Mouse (Mus musculus) midbrain, embryonic 12.5 days (tissue): ENCODE results near the gene Tgm4. TPM values are rescaled to one million over a fixed set of nuclear protein-coding genes. Genes with fewer than 3 reads are reported as not detected.
A peak's percentile ranks its signal among the peaks of the same experiment; 100 is the strongest.

ENCODE experiments used
- ATAC-seq: fragments of 200-750 bp; cut with Nextera tagmentation; 2 replicates; pipeline ENCODE4 v1.8.0; 2017; ENCODE audit warnings: low read depth, moderate TSS enrichment, moderate library complexity; ENCODE audit not compliant: low FRiP score
- H3K27ac ChIP-seq: fragments of 300-500 bp; sonication (generic); replicated peaks from 2 replicates; pipeline ENCODE4 v1.5.1; 2016; ENCODE audit warnings: mild to moderate bottlenecking
- H3K27me3 ChIP-seq: fragments of 300-500 bp; sonication (generic); 2 replicates; pipeline ENCODE4 v1.6.1; 2016; ENCODE audit warnings: mild to moderate bottlenecking
- H3K36me3 ChIP-seq: fragments of 300-500 bp; sonication (generic); 2 replicates; pipeline ENCODE4 v1.6.1; 2016
- H3K4me1 ChIP-seq: fragments of 300-500 bp; sonication (generic); 2 replicates; pipeline ENCODE4 v1.6.1; 2016
- H3K4me2 ChIP-seq: fragments of 300-500 bp; sonication (generic); replicated peaks from 2 replicates; pipeline ENCODE4 v1.6.1; 2016; ENCODE audit warnings: mild to moderate bottlenecking, moderate library complexity
- H3K4me3 ChIP-seq: fragments of 300-500 bp; sonication (generic); 2 replicates; pipeline ENCODE4 v1.5.1; 2016; ENCODE audit warnings: mild to moderate bottlenecking
- H3K9ac ChIP-seq: fragments of 300-500 bp; sonication (generic); replicated peaks from 2 replicates; pipeline ENCODE4 v1.6.1; 2016; ENCODE audit warnings: mild to moderate bottlenecking, moderate library complexity
- H3K9me3 ChIP-seq: fragments of 300-500 bp; sonication (generic); 2 replicates; pipeline ENCODE4 v1.6.1; 2016; ENCODE audit warnings: mild to moderate bottlenecking
- WGBS: fragments of 180-500 bp; shearing (Covaris S2); methylation state at CpG from one replicate; pipeline ENCODE4 v1.1.7; 2016; 5-methylcytosine and 5-hydroxymethylcytosine counted together
- polyA plus RNA-seq: library from polyadenylated mRNA; unstranded; fragments of >200 nt; fragmentation: Nextera tagmentation; extraction: Ambion mirVana; gene quantifications from 2 replicates; pipeline ENCODE4 v1.2.1, GENCODE M21; 2016

Tgm4 gene
- polyA plus RNA-seq = 0.57 and 1.5 TPM in 2 replicates

DNA sequence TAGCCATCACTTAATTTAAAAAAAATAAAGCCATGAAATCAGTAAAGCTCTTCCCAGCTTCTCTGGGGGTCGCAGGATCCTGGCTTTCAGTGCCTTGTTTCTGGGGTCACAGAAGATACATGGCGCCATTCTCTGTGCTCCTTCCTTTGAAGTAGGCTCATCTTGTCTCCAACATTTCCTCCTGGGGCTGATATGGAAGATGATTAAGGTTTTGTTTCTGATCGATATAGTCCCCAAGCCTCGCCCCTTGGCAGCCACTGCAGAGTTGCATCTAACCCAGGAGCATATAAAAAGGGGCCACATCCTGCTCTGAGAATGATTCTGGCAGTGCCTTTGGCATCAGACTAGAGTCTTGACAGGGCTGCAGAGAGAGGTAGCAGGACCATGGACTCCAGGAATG, at the start of gene Tgm4:
Tgm4 (plus strand) TSS at position 301 of the 400 bp plus-strand sequence.
- H3K4me1 ChIP-seq = no peaks in the 10 kb centered on the region
- H3K36me3 ChIP-seq = no peaks in the 10 kb centered on the region
- H3K27ac ChIP-seq = no peak within 1 kb of the TSS
- H3K4me2 ChIP-seq = no peak within 1 kb of the TSS
- no peak within 1 kb of the TSS for H3K9ac ChIP-seq
- no peak within 1 kb of the TSS for H3K4me3 ChIP-seq
- H3K27me3 ChIP-seq = no peaks in the 10 kb centered on the region
- no peak for ATAC-seq
- H3K9me3 ChIP-seq = no peaks in the 10 kb centered on the region
- whole genome bisulfite sequencing = 81% methylated on average over 4 of the region's 4 CpGs

DNA sequence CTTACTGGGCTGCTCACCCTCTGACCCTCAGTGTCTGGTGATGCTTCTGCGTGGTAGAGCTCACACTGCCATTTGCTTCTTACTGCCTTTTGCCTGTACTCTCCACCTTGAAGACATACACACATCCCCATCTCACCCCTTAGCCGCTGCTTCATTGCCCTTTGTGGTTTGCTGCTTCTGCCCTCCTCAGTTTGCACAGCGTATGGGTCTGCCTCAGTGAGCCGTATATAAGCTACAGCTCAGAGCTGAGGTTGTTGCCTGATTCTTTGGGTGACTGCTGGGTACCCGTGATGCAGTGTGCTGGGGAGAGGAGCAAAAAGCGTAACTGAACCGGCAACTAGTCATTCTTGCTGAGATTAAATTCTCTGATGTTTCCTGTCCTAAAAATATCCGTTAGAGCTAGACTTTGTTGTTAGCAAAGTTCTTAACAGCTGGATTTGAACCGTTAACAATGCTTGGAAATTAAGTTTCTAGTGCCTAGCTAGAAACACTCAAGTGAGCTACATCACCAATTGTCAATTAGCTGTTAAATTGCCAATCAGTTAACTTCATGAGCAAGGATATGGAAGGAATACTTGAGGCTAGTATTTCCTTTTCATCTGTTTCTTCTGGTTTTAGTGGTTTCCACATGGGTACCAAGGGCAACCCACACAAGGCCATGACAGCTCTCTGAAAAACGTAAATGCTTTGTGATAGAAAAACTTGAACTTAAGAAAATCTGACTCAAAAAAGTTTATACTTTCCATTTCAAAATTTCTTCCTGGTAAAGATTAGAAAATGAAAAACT, 35.9 kb upstream of the Tgm4 start:
- Histone ChIP-seq H3K36me3 (peaks cover 62% of the 10 kb centered on the region), H3K4me1 (no peaks in the 10 kb centered on the region), H3K27ac (no peak overlapping the region), H3K9me3 (no peaks in the 10 kb centered on the region), H3K27me3 (no peaks in the 10 kb centered on the region), H3K9ac (no peak overlapping the region), H3K4me2 (no peak overlapping the region), H3K4me3 (no peak overlapping the region)
- ATAC-seq = no peak
- 94% methylated on average over 10 of the region's 10 CpGs for WGBS

DNA sequence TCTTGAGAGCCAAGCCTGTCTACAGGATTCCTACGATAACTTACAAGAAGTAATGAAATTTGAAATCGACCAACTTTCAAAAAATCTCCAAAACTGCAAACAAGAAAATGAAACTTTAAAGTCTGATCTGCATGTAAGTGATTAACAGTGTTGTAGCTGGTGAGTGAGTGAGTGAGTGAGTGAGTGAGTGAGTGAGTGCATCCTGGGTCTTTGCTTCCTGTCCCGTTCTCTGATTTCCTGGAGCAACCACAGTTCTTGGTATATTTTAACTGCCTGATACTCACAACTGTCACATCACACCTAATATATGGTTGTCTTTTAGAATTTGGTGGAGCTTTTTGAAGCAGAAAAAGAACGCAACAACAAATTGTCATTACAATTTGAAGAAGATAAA, 35.3 kb upstream of the Tgm4 start:
- peaks cover 66% of the 10 kb centered on the region for H3K36me3 ChIP-seq
- no peak overlapping the region for H3K27ac ChIP-seq
- H3K9me3 ChIP-seq = no peaks in the 10 kb centered on the region
- H3K9ac ChIP-seq = no peak overlapping the region
- no peaks in the 10 kb centered on the region for H3K4me1 ChIP-seq
- no peak for ATAC-seq
- H3K4me2 ChIP-seq = no peak overlapping the region
- H3K27me3 ChIP-seq = no peaks in the 10 kb centered on the region
- 99% methylated on average over 4 of the region's 4 CpGs for WGBS
- no peak overlapping the region for H3K4me3 ChIP-seq

DNA sequence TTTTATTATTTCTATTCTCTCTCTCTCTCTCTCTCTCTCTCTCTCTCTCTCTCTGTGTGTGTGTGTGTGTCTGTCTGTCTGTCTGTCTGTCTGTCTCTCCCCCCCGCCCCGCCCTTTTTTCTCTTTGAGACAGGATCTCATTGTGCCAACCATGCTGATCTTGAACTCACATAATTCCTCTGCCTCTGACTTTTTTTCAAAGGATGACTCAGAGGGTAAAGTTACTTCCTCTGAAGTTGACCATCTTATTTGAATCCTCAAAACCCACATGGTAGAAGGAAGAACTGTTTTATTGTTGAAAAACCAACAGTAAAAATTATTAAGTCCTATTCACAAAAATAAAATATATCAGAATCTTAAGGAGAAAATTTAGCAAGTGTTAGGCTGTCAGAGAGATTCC, 29.8 kb upstream of the Tgm4 start:
- no peaks in the 10 kb centered on the region for H3K9me3 ChIP-seq
- ATAC-seq = no peak
- 100% methylated on average over 2 of the region's 2 CpGs for WGBS

DNA sequence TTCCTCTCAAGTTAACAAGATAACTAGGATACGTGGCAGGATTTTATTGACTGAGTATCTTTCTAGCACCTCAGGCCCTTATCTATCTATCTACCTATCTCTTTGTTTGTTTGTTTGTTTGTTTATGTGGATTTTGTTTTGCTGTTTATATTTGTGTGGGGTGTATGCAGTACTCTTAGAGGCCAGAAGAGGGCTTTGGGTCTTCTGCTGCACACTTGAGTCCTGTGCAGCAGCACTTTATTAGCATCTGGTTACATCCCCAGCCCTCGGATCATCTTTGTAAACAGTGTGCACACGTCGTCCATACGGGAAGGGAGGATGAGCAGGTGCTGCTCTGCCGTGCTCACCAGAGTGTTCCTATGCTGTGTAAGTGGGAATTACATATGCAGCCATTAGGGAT, 28.5 kb upstream of the Tgm4 start:
- H3K9ac ChIP-seq = no peak overlapping the region
- 84% methylated on average over 6 of the region's 6 CpGs for WGBS
- H3K27me3 ChIP-seq = no peaks in the 10 kb centered on the region
- no peak overlapping the region for H3K4me2 ChIP-seq
- no peak for ATAC-seq
- H3K27ac ChIP-seq = no peak overlapping the region
- no peaks in the 10 kb centered on the region for H3K4me1 ChIP-seq
- no peak overlapping the region for H3K4me3 ChIP-seq
- no peaks in the 10 kb centered on the region for H3K9me3 ChIP-seq
- H3K36me3 ChIP-seq = peaks cover 85% of the 10 kb centered on the region

More for the DNA sequence above, 29.8 kb upstream of the Tgm4 start:
- Histone ChIP-seq H3K4me2 (no peak overlapping the region), H3K27me3 (no peaks in the 10 kb centered on the region), H3K27ac (no peak overlapping the region), H3K4me1 (no peaks in the 10 kb centered on the region), H3K9ac (no peak overlapping the region), H3K36me3 (peaks cover 80% of the 10 kb centered on the region), H3K4me3 (no peak overlapping the region)

DNA sequence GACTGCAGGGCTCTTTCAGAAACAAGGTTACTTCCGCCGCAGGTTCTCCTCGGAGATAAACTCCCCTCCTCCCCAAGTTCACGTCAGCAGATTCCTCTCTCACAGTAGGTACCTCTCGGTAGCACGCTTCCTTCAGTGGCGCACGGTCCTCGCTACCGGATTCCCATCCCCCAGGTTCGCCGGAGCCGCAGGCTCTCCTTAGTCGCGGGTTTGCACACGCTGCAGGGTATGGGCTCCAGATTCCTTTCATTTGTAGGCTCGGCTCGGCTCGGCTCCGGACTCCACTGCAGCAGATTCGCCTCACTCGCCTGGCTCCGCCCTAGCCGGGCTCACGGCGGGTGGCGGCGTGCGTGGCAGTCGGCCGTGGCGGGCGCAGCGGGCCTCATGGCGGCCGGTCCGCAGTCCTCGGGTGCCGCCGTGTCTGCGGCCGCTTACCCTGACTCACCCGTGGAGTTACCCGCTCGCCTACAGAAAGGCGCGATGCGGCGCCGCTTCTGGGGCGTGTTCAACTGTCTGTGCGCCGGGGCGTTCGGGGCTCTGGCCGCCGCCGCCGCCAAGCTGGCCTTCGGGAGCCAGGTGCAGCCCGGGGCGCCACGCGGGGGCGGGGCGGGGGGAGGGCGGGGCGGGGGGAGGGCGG, 13.4 kb upstream of the Tgm4 start, which contains the start of gene Tmem42:
Tmem42 (plus strand) TSS at position 332 of the 637 bp plus-strand sequence.
- Histone ChIP-seq H3K4me2 (peak within 1 kb of the TSS; percentile 73), H3K36me3 (peaks cover 17% of the 10 kb centered on the region), H3K4me1 (peaks cover 17% of the 10 kb centered on the region), H3K9ac (peak within 1 kb of the TSS; percentile 81), H3K27ac (peak within 1 kb of the TSS; percentile 91), H3K27me3 (no peaks in the 10 kb centered on the region), H3K9me3 (no peaks in the 10 kb centered on the region), H3K4me3 (peak within 1 kb of the TSS; percentile 80)
- WGBS = under 1% methylated on average over 40 of the region's 69 CpGs
- peak; percentile 96 for ATAC-seq

DNA sequence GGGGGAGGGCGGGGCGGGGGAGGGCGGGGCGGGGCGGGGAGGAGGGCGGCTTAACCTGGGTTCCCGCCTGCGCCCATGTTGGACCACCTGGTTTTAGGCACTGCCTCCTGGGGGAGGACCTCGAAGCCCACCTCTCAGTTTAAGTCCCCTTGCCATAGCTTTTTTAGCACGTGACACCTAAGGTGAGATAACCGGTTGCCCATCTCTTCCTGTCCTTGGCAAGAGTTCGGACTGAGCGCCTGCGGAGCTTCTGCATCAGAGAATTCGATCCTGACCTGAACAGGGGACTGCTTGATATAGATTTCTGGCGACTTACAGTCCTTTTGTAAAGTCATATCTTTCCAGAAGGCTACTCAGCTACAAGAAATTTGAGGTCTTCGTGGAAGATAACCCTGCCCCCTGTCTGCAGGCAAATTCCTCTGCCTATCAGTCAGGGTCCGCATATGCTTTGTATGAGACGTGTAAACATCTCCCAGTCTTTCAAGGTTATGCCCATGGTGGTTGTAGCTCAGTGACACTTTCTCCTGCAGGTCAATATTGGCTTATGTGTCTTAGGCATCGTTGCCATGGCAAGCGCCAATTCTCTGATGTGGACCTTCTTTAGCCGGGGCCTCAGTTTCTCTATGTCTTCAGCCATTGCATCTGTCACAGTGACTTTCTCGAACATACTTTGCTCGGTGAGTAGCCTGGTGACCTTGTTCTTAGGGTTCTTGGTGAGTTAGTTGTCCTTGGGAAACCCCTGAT, 12.7 kb upstream of the Tgm4 start:
- peak overlapping the region; percentile 81 for H3K9ac ChIP-seq
- peak overlapping the region; percentile 91 for H3K27ac ChIP-seq
- H3K4me1 ChIP-seq = peaks cover 17% of the 10 kb centered on the region
- H3K9me3 ChIP-seq = no peaks in the 10 kb centered on the region
- H3K4me2 ChIP-seq = peak overlapping the region; percentile 73
- H3K27me3 ChIP-seq = no peaks in the 10 kb centered on the region
- peaks cover 10% of the 10 kb centered on the region; the same call in 1 of the 2 replicates for H3K36me3 ChIP-seq
- WGBS = 42% methylated on average over 18 of the region's 24 CpGs
- peak; percentile 57 for ATAC-seq
- H3K4me3 ChIP-seq = peak overlapping the region; percentile 80

DNA sequence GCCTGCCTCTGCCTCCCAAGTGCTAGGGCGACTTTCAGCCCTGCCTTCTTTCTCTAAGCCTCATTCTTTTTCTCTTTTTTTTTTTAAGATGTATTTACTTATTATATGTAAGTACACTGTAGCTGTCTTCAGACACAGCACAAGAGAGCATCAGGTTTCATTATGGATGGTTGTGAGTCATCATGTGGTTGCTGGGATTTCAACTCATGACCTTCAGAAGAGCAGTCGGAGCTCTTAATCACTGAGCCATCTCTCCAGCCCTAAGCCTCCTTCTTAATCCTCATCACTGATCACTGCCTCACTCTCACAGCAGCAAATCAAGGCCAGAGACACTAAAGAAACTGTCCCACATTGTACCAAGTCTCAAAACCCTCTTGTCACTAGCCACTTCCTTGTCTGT, 10.3 kb upstream of the Tgm4 start:
- no peak overlapping the region for H3K9ac ChIP-seq
- WGBS = 80% methylated on average over 2 of the region's 2 CpGs
- no peaks in the 10 kb centered on the region for H3K36me3 ChIP-seq
- H3K27ac ChIP-seq = no peak overlapping the region
- H3K4me1 ChIP-seq = peaks cover 17% of the 10 kb centered on the region
- no peak for ATAC-seq
- no peaks in the 10 kb centered on the region for H3K27me3 ChIP-seq
- no peak overlapping the region for H3K4me3 ChIP-seq
- H3K9me3 ChIP-seq = no peaks in the 10 kb centered on the region
- no peak overlapping the region for H3K4me2 ChIP-seq

DNA sequence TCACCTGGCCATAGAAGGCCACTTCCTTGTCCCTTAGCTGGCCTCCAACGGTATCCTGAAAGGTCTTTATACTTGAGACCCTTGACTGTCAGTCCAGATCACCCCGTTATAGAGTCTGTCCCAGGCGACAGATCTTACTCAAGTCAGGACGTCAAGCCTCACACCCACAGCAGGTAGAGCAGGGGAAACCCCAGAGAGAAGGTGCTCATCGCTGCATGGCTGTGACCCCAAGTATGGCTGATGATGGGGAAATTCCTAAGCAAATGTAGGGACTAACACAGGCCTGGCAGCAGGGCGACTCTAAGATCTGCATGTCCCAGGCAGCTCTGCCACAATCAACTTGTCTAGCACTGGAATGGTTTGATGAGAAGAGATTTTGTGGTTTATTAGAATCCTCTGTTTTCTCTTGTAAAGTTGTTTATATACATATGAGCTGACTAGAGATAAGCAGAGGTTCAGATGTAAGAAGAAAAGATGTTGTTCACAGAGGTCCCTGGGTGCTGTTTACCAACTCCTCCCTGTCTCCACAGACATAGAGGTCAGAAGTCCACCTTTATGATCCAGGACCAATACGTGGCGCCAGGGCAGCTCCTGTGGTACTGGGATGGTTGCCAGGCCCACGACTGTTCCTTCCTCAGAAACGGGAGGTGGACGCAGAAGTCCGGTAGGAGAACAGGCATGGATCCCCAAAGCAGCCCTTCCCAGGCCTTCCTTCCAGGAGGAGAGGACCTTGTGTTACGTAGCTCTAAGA, 2.9 kb upstream of the Tgm4 start:
- Histone ChIP-seq H3K9ac (no peak overlapping the region), H3K27me3 (no peaks in the 10 kb centered on the region), H3K9me3 (no peaks in the 10 kb centered on the region), H3K36me3 (no peaks in the 10 kb centered on the region), H3K4me3 (no peak overlapping the region), H3K4me1 (no peaks in the 10 kb centered on the region), H3K27ac (no peak overlapping the region), H3K4me2 (no peak overlapping the region)
- no peak for ATAC-seq
- 89% methylated on average over 13 of the region's 13 CpGs for WGBS

DNA sequence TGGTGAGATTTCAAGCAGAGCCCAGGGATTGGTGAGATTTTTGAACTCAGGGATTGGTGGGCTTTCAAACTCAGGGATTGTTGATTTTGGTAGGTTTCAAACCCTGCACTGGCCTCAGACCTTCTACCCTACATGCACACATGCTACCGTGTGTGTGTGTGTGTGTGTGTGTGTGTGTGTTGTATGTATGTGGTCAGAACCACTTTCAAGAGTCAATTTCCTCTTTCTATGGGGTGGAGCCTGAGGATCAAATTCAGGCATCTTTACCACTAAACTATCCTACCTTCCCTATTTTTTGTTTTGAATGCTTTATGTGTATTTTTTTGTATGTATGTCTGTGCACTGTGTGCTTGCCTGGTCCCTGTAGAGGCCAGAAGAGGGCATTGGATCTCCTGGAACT, 13.1 kb downstream of the Tgm4 start:
- no peaks in the 10 kb centered on the region for H3K4me1 ChIP-seq
- no peaks in the 10 kb centered on the region for H3K36me3 ChIP-seq
- no peak overlapping the region for H3K27ac ChIP-seq
- no peak overlapping the region for H3K9ac ChIP-seq
- H3K4me3 ChIP-seq = no peak overlapping the region
- no peak for ATAC-seq
- H3K9me3 ChIP-seq = no peaks in the 10 kb centered on the region
- no peak overlapping the region for H3K4me2 ChIP-seq
- 100% methylated on average over 1 of the region's 1 CpGs for WGBS
- H3K27me3 ChIP-seq = no peaks in the 10 kb centered on the region

DNA sequence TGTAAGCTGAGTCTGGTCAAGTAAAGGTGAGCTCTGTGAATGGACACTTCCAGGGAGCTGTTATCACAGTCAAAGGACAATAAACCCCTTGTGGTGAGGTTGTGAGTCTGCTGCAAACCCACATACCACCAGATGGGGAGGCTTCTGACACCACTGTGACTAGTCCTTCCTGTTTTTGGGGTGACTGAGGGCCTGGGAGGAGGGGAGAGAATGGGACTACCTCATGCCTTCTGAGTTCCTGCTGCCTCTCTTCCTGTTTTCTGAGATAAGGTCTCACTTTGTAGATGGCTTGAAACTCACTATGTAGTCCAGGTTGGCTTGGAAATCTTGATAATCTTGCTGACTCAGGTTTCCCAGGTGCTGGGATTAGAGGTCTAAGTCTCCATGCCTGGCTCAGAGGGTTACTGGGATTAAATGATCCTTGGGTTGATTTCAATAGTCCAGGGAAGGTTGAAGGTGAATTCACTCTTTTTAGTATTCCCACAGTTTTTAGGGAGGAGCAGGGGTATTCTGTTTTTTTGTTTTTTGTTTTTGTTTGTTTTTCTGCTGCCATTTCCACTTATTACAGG, 24.3 kb downstream of the Tgm4 start:
- H3K4me1 ChIP-seq = no peaks in the 10 kb centered on the region
- no peak for ATAC-seq
- H3K36me3 ChIP-seq = no peaks in the 10 kb centered on the region
- H3K27ac ChIP-seq = no peak overlapping the region
- H3K9ac ChIP-seq = no peak overlapping the region
- no peaks in the 10 kb centered on the region for H3K9me3 ChIP-seq
- no peak overlapping the region for H3K4me2 ChIP-seq
- H3K4me3 ChIP-seq = no peak overlapping the region
- H3K27me3 ChIP-seq = no peaks in the 10 kb centered on the region
